Comparison of ENCODE assay signal across 29 mouse cellular contexts in genomic region chr3:129570989-129571388, GRCm38 (mm10). TPM values are rescaled to one million over a fixed set of nuclear protein-coding genes. Genes with fewer than 3 reads are reported as not detected.
DNase-seq lines count a peak whose midpoint lies in the region; ATAC-seq lines count a peak whose summit lies in the region.
"Had no signal": no experiment of that assay in that cellular context is flagged by ENCODE, and none has a peak within 500 bp of the region (broad histone marks: within the 10 kb centered on the region; RNA-seq: fewer than 3 reads in every experiment).

No protein-coding gene starts in this region.

- peaks cover 5% of the 10 kb centered on the region; the same call in 1 of the 2 replicates for H3K4me1 ChIP-seq in intestine, embryonic 16.5 days (ENCODE audit: control insufficient read depth, insufficient read depth, low read length)
- peaks cover 10% of the 10 kb centered on the region for H3K4me1 ChIP-seq in intestine, embryonic 15.5 days (replicated peaks)
- H3K4me1 ChIP-seq in liver, embryonic 16.5 days (ENCODE audit: control insufficient read depth, low read depth, low read length) = peaks cover 2% of the 10 kb centered on the region
- H3K4me1 ChIP-seq in liver, embryonic 12.5 days = peaks cover 18% of the 10 kb centered on the region
- peaks cover 15% of the 10 kb centered on the region for H3K4me1 ChIP-seq in hindbrain, embryonic 13.5 days (replicated peaks)
- H3K4me1 ChIP-seq: hindbrain, embryonic 15.5 days had no signal

- 0 out of 2 replicates have a peak, but pooled peaks have one; percentile 4 for ATAC-seq in intestine, embryonic 16.5 days
- no peak for ATAC-seq in intestine, embryonic 15.5 days
- ATAC-seq in liver, embryonic 16.5 days (ENCODE audit: low read depth) = peak; percentile 30; the same call in 1 of the 2 replicates
- no peak for ATAC-seq in liver, embryonic 12.5 days
- no peak for ATAC-seq in hindbrain, embryonic 13.5 days (ENCODE audit: low FRiP score)
- ATAC-seq: activated CD4-positive, CD25-positive, alpha-beta regulatory T cell, adult 4 months; inflammation-experienced regulatory T-cells, adult 6 months; midbrain, embryonic 15.5 days had no signal

- H3K27me3 ChIP-seq in intestine, embryonic 16.5 days (replicated peaks; ENCODE audit: control insufficient read depth, insufficient read depth, low read length) = no peaks in the 10 kb centered on the region
- H3K27me3 ChIP-seq in intestine, embryonic 15.5 days (replicated peaks) = no peaks in the 10 kb centered on the region
- no peaks in the 10 kb centered on the region for H3K27me3 ChIP-seq in liver, embryonic 16.5 days (ENCODE audit: control insufficient read depth, insufficient read depth, low read depth, low read length)
- H3K27me3 ChIP-seq in liver, embryonic 12.5 days (replicated peaks) = no peaks in the 10 kb centered on the region
- no peaks in the 10 kb centered on the region for H3K27me3 ChIP-seq in hindbrain, embryonic 13.5 days
- H3K27me3 ChIP-seq: CH12.LX; forebrain, embryonic 12.5 days; heart, embryonic 13.5 days; hindbrain, embryonic 15.5 days; limb, embryonic 12.5 days; lung, embryonic 15.5 days; midbrain, embryonic 15.5 days had no signal

- H3K4me2 ChIP-seq in intestine, embryonic 16.5 days (ENCODE audit: low read depth, low read length) = no peak overlapping the region
- H3K4me2 ChIP-seq in intestine, embryonic 15.5 days (replicated peaks) = no peak overlapping the region
- H3K4me2 ChIP-seq in liver, embryonic 16.5 days (ENCODE audit: low read depth, low read length) = no peak overlapping the region
- no peak overlapping the region for H3K4me2 ChIP-seq in liver, embryonic 12.5 days
- H3K4me2 ChIP-seq in hindbrain, embryonic 13.5 days = no peak overlapping the region
- H3K4me2 ChIP-seq: forebrain, embryonic 12.5 days; heart, embryonic 13.5 days; hindbrain, embryonic 15.5 days; limb, embryonic 12.5 days; lung, embryonic 15.5 days; midbrain, embryonic 15.5 days had no signal

- H3K9me3 ChIP-seq in intestine, embryonic 16.5 days (ENCODE audit: control insufficient read depth, low read length) = no peaks in the 10 kb centered on the region
- H3K9me3 ChIP-seq in intestine, embryonic 15.5 days = no peaks in the 10 kb centered on the region
- no peaks in the 10 kb centered on the region for H3K9me3 ChIP-seq in liver, embryonic 16.5 days (replicated peaks; ENCODE audit: control insufficient read depth, low read length)
- no peaks in the 10 kb centered on the region for H3K9me3 ChIP-seq in liver, embryonic 12.5 days (replicated peaks)
- no peaks in the 10 kb centered on the region for H3K9me3 ChIP-seq in hindbrain, embryonic 13.5 days
- H3K9me3 ChIP-seq: forebrain, embryonic 12.5 days; heart, embryonic 13.5 days; hindbrain, embryonic 15.5 days; limb, embryonic 12.5 days; lung, embryonic 15.5 days; midbrain, embryonic 10.5 days; midbrain, embryonic 15.5 days had no signal

- H3K27ac ChIP-seq in intestine, embryonic 16.5 days (ENCODE audit: low read length) = no peak overlapping the region
- no peak overlapping the region for H3K27ac ChIP-seq in intestine, embryonic 15.5 days
- no peak overlapping the region for H3K27ac ChIP-seq in liver, embryonic 16.5 days (ENCODE audit: low read length)
- no peak overlapping the region for H3K27ac ChIP-seq in liver, embryonic 12.5 days
- no peak overlapping the region for H3K27ac ChIP-seq in hindbrain, embryonic 13.5 days
- H3K27ac ChIP-seq: forebrain, embryonic 12.5 days; gastrocnemius, adult 2 months; heart, embryonic 13.5 days; hindbrain, embryonic 15.5 days; left cerebral cortex, adult 2 months; limb, embryonic 12.5 days; liver, embryonic 14.5 days; lung, embryonic 15.5 days; midbrain, embryonic 10.5 days; midbrain, embryonic 15.5 days had no signal

- no peaks in the 10 kb centered on the region for H3K36me3 ChIP-seq in intestine, embryonic 16.5 days (ENCODE audit: control insufficient read depth, insufficient read depth, low read length)
- H3K36me3 ChIP-seq in intestine, embryonic 15.5 days = no peaks in the 10 kb centered on the region
- H3K36me3 ChIP-seq in liver, embryonic 16.5 days (ENCODE audit: control insufficient read depth, insufficient read depth) = no peaks in the 10 kb centered on the region; the same call in 1 of the 2 replicates
- H3K36me3 ChIP-seq in liver, embryonic 12.5 days = peaks cover 4% of the 10 kb centered on the region; the same call in 1 of the 2 replicates
- peaks cover 3% of the 10 kb centered on the region; the same call in 1 of the 2 replicates for H3K36me3 ChIP-seq in hindbrain, embryonic 13.5 days
- H3K36me3 ChIP-seq: lung, embryonic 15.5 days had no signal

- no peak overlapping the region for H3K9ac ChIP-seq in intestine, embryonic 16.5 days (ENCODE audit: low read depth, low read length)
- H3K9ac ChIP-seq in intestine, embryonic 15.5 days = no peak overlapping the region
- no peak overlapping the region for H3K9ac ChIP-seq in liver, embryonic 16.5 days (ENCODE audit: low read depth, low read length)
- H3K9ac ChIP-seq in liver, embryonic 12.5 days = no peak overlapping the region
- no peak overlapping the region for H3K9ac ChIP-seq in hindbrain, embryonic 13.5 days
- H3K9ac ChIP-seq: forebrain, embryonic 12.5 days; heart, embryonic 13.5 days; hindbrain, embryonic 15.5 days; limb, embryonic 12.5 days; liver, embryonic 14.5 days; lung, embryonic 15.5 days; midbrain, embryonic 15.5 days had no signal

- WGBS in intestine, embryonic 16.5 days = 75% methylated on average over 8 of the region's 8 CpGs
- 81% methylated on average over 8 of the region's 8 CpGs for WGBS in intestine, embryonic 15.5 days
- 73% methylated on average over 8 of the region's 8 CpGs for WGBS in liver, embryonic 16.5 days (ENCODE audit: insufficient replicate concordance)
- WGBS in liver, embryonic 12.5 days (ENCODE audit: insufficient replicate concordance) = 85% methylated on average over 8 of the region's 8 CpGs
- WGBS in hindbrain, embryonic 13.5 days = 93% methylated on average over 8 of the region's 8 CpGs

- peak; percentile 90 to 92 for DNase-seq in kidney, postnatal 36 days
- DNase-seq in left cerebral cortex, adult 18-20 months (ENCODE audit: low spot score in 2 of 2) = no peak
- DNase-seq in frontal cortex, postnatal 36 days (ENCODE audit: low spot score in 2 of 2) = no peak
- DNase-seq: adrenal gland, adult 8-10 months; cerebellum, adult 2 months; cerebellum, postnatal 14 days; gastrocnemius, adult 2 months; heart, postnatal 10 days; right cerebral cortex, postnatal 25 days; spleen, adult 18-20 months; thymus, adult 18-20 months; thymus, postnatal 25 days had no signal

- no peak overlapping the region for H3K4me3 ChIP-seq in intestine, embryonic 16.5 days (ENCODE audit: low read length)
- H3K4me3 ChIP-seq in intestine, embryonic 15.5 days (replicated peaks) = no peak overlapping the region
- no peak overlapping the region for H3K4me3 ChIP-seq in liver, embryonic 16.5 days (ENCODE audit: low read depth, low read length)
- H3K4me3 ChIP-seq in liver, embryonic 12.5 days = no peak overlapping the region
- H3K4me3 ChIP-seq in hindbrain, embryonic 13.5 days = no peak overlapping the region
- H3K4me3 ChIP-seq: forebrain, embryonic 12.5 days; gastrocnemius, adult 2 months; heart, embryonic 13.5 days; hindbrain, embryonic 15.5 days; left cerebral cortex, adult 2 months; limb, embryonic 12.5 days; lung, embryonic 15.5 days; midbrain, embryonic 10.5 days; midbrain, embryonic 15.5 days had no signal

RNA-seq across cellular contexts. Expression of gene Elovl6, which starts 38.8 kb away (rescaled TPM):
- polyA plus RNA-seq in intestine, embryonic 16.5 days (2015; fragmentation: Nextera tagmentation; extraction: Ambion mirVana) = 51.4 and 51.7 TPM in 2 replicates
- 46.4 and 47.8 TPM in 2 replicates for polyA plus RNA-seq in intestine, embryonic 15.5 days (2015; fragmentation: Nextera tagmentation; extraction: Ambion mirVana)
- polyA plus RNA-seq in liver, embryonic 16.5 days (2015; fragmentation: Nextera tagmentation; extraction: Ambion mirVana) = 11.0 and 15.0 TPM in 2 replicates
- polyA plus RNA-seq in liver, embryonic 12.5 days (2016; fragmentation: Nextera tagmentation; extraction: Ambion mirVana) = 14.3 and 14.8 TPM in 2 replicates
- polyA plus RNA-seq in hindbrain, embryonic 13.5 days (2015; fragmentation: Nextera tagmentation; extraction: Ambion mirVana) = 29.4 and 32.2 TPM in 2 replicates
- total RNA-seq in left cerebral cortex, adult 18-20 months (2021) = 10 to 100 TPM; 27.4 to 36.4 TPM

Comparison
In these comparisons a context has a peak if more than half of its experiments do, and no peak if none do; other contexts are left out.
1. ATAC-seq: peak in intestine, embryonic 16.5 days (single experiment) and liver, embryonic 16.5 days (single experiment); none in intestine, embryonic 15.5 days (single experiment), liver, embryonic 12.5 days (single experiment) and hindbrain, embryonic 13.5 days (single experiment).
2. DNase-seq: peak in kidney, postnatal 36 days (2 of 2); none in left cerebral cortex, adult 18-20 months (0 of 2) and frontal cortex, postnatal 36 days (0 of 2).